Mouse (Mus musculus) midbrain, embryonic 14.5 days (tissue): ENCODE results near the gene Litaf. TPM values are rescaled to one million over a fixed set of nuclear protein-coding genes. Genes with fewer than 3 reads are reported as not detected.
"Not testable (repeated sequence)": the region's sequence is repeated elsewhere in the genome, so short reads cannot be mapped to it uniquely, and the experiment has no call there.

ENCODE experiments used
- ATAC-seq: fragments of 200-750 bp; cut with Nextera tagmentation; 2 replicates; pipeline ENCODE4 v1.8.0; 2017; ENCODE audit warnings: moderate number of reproducible peaks, moderate library complexity; ENCODE audit not compliant: low FRiP score, low TSS enrichment
- DNase-seq: peaks from one replicate; pipeline ENCODE4 v3.0.0-alpha.2; 2015
- H3K27ac ChIP-seq: fragments of 300-500 bp; sonication (generic); replicated peaks from 2 replicates; pipeline ENCODE4 v1.5.1; 2014; ENCODE audit warnings: mild to moderate bottlenecking, low read depth, low read length, moderate library complexity
- H3K27me3 ChIP-seq: fragments of 300-500 bp; sonication (generic); 2 replicates; pipeline ENCODE4 v1.6.1; 2014; ENCODE audit warnings: low read length, control low read depth, mixed read lengths; ENCODE audit not compliant: control insufficient read depth, insufficient read depth
- H3K36me3 ChIP-seq: fragments of 300-500 bp; sonication (generic); 2 replicates; pipeline ENCODE4 v1.6.1; 2014; ENCODE audit warnings: low read length, control low read depth; ENCODE audit not compliant: control insufficient read depth, insufficient read depth
- H3K4me1 ChIP-seq: fragments of 300-500 bp; sonication (generic); 2 replicates; pipeline ENCODE4 v1.6.1; 2014; ENCODE audit warnings: mild to moderate bottlenecking, antibody characterized with exemption, low read length, control low read depth; ENCODE audit not compliant: control insufficient read depth, insufficient read depth
- H3K4me2 ChIP-seq: fragments of 300-500 bp; sonication (generic); 2 replicates; pipeline ENCODE4 v1.6.1; 2014; ENCODE audit warnings: mild to moderate bottlenecking, low read length, moderate library complexity
- H3K4me3 ChIP-seq: fragments of 300-500 bp; sonication (generic); replicated peaks from 2 replicates; pipeline ENCODE4 v1.5.1; 2014; ENCODE audit warnings: low read depth, low read length
- H3K9ac ChIP-seq: fragments of 300-500 bp; sonication (generic); replicated peaks from 2 replicates; pipeline ENCODE4 v1.6.1; 2014; ENCODE audit warnings: mild to moderate bottlenecking, low read length, moderate library complexity
- H3K9me3 ChIP-seq: fragments of 300-500 bp; sonication (generic); 2 replicates; pipeline ENCODE4 v1.6.1; 2016; ENCODE audit warnings: low read length, control low read depth, mixed read lengths; ENCODE audit not compliant: control insufficient read depth
- WGBS: fragments of 180-500 bp; shearing (Covaris S2); extraction: QIAGEN DNeasy Blood & Tissue Kit; methylation state at CpG from one replicate; pipeline ENCODE4 v1.1.7; 2014; 5-methylcytosine and 5-hydroxymethylcytosine counted together
- polyA plus RNA-seq: library from polyadenylated mRNA; unstranded; fragments of >200 nt; fragmentation: Nextera tagmentation; extraction: Ambion mirVana; gene quantifications from 2 replicates; pipeline ENCODE4 v1.2.1, GENCODE M21; 2014

The Litaf gene
- polyA plus RNA-seq, 1 experiment from 2014 or later = 32.0 TPM

- WGBS = 79% methylated on average over 5 of the region's 5 CpGs
Measured at GRCm38 (mm10) chr16:10969342-10969741, 96.6 kb downstream of the Litaf start.

DNA sequence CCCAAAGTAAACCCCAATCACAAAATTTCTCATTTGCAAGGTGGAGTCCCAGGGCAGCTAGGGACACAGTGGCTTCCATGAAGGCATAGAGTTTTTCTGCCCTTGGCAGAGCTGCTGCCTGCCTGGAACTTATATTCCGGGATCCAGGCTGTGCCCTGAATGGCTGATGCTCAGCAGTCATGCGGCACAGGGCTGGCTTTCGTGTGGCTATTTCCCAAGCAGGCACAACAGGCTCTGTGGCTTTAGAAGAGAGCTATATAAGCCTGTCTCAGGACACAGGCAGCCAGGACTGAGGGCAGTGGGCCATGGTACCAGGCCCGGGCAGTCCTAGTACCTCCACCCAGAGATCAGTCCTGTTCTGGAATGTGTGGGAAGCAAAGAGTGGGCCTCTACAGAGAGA lies 97.7 kb downstream of the Litaf start:
- WGBS = 89% methylated on average over 4 of the region's 4 CpGs
- Histone ChIP-seq H3K27ac (no peak overlapping the region), H3K9me3 (no peaks in the 10 kb centered on the region), H3K4me1 (no peaks in the 10 kb centered on the region), H3K36me3 (no peaks in the 10 kb centered on the region), H3K9ac (no peak overlapping the region), H3K4me2 (no peak overlapping the region), H3K4me3 (no peak overlapping the region), H3K27me3 (no peaks in the 10 kb centered on the region)
- DNase-seq (no peak), ATAC-seq (no peak)

More at GRCm38 (mm10) chr16:10969342-10969741, 96.6 kb downstream of the Litaf start:
- H3K27me3 ChIP-seq = no peaks in the 10 kb centered on the region
- ATAC-seq (no peak), DNase-seq (no peak)
- H3K4me1 ChIP-seq = no peaks in the 10 kb centered on the region
- no peak overlapping the region for H3K4me2 ChIP-seq
- H3K9ac ChIP-seq = no peak overlapping the region
- H3K27ac ChIP-seq = no peak overlapping the region
- no peak overlapping the region for H3K4me3 ChIP-seq
- no peaks in the 10 kb centered on the region for H3K36me3 ChIP-seq
- H3K9me3 ChIP-seq = no peaks in the 10 kb centered on the region

GRCm38 (mm10) chr16:10967756-10968155 lies 98.2 kb downstream of the Litaf start:
- no peak overlapping the region for H3K9ac ChIP-seq
- WGBS = 94% methylated on average over 7 of the region's 7 CpGs
- H3K27me3 ChIP-seq = no peaks in the 10 kb centered on the region
- no peaks in the 10 kb centered on the region for H3K36me3 ChIP-seq
- H3K4me3 ChIP-seq = no peak overlapping the region
- H3K27ac ChIP-seq = no peak overlapping the region
- H3K9me3 ChIP-seq = no peaks in the 10 kb centered on the region
- ATAC-seq (no peak), DNase-seq (no peak)
- no peaks in the 10 kb centered on the region for H3K4me1 ChIP-seq
- H3K4me2 ChIP-seq = no peak overlapping the region

GRCm38 (mm10) chr16:10967013-10967412 lies 98.9 kb downstream of the Litaf start:
- no peak overlapping the region for H3K4me3 ChIP-seq
- H3K36me3 ChIP-seq = 0 out of 2 replicates have a peak, but pooled peaks cover 2% of the 10 kb centered on the region
- WGBS = 59% methylated on average over 6 of the region's 6 CpGs
- no peak overlapping the region for H3K9ac ChIP-seq
- no peaks in the 10 kb centered on the region for H3K4me1 ChIP-seq
- no peak for ATAC-seq
- no peak overlapping the region for H3K4me2 ChIP-seq
- no peak overlapping the region for H3K27ac ChIP-seq
- no peaks in the 10 kb centered on the region for H3K9me3 ChIP-seq
- DNase-seq = no peak
- no peaks in the 10 kb centered on the region for H3K27me3 ChIP-seq

- 85% methylated on average over 2 of the region's 2 CpGs for WGBS
- H3K27me3 ChIP-seq = no peaks in the 10 kb centered on the region
- H3K36me3 ChIP-seq = 0 out of 2 replicates have a peak, but pooled peaks cover 5% of the 10 kb centered on the region
- ATAC-seq = no peak
- DNase-seq = no peak
- H3K4me1 ChIP-seq = no peaks in the 10 kb centered on the region
- H3K9me3 ChIP-seq = no peaks in the 10 kb centered on the region
- H3K4me2 ChIP-seq = no peak overlapping the region
- H3K4me3 ChIP-seq = no peak overlapping the region
- no peak overlapping the region for H3K9ac ChIP-seq
- H3K27ac ChIP-seq = no peak overlapping the region
Measured at GRCm38 (mm10) chr16:10965034-10965433, 100.9 kb downstream of the Litaf start.

DNA sequence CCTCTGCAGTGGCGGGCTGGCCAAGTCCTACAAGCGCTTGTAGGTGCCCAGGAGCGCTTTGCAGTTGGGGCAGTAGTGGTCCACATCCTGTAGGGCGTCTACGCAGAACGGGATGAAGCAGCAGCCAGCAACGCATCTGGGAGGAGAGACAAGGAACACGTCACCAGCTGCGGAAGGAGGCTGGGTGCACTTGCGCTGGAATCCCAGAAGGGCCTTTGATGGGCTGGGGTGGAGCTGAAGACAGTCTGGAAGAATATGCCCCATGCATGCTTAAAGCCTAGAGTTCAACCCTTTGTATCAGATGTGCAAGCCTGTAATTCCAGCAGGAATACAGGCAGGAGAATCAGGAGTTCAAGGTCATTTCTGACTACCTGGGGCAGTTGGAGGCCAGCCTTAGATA lies 105.0 kb downstream of the Litaf start:
- no peak overlapping the region for H3K27ac ChIP-seq
- H3K9ac ChIP-seq = no peak overlapping the region
- H3K4me1 ChIP-seq = peaks cover 9% of the 10 kb centered on the region; the same call in 1 of the 2 replicates
- WGBS = 96% methylated on average over 10 of the region's 10 CpGs
- no peak overlapping the region for H3K4me3 ChIP-seq
- no peaks in the 10 kb centered on the region for H3K27me3 ChIP-seq
- H3K36me3 ChIP-seq = 0 out of 2 replicates have a peak, but pooled peaks cover 5% of the 10 kb centered on the region
- no peak overlapping the region for H3K4me2 ChIP-seq
- DNase-seq (no peak), ATAC-seq (no peak)
- no peaks in the 10 kb centered on the region for H3K9me3 ChIP-seq

DNA sequence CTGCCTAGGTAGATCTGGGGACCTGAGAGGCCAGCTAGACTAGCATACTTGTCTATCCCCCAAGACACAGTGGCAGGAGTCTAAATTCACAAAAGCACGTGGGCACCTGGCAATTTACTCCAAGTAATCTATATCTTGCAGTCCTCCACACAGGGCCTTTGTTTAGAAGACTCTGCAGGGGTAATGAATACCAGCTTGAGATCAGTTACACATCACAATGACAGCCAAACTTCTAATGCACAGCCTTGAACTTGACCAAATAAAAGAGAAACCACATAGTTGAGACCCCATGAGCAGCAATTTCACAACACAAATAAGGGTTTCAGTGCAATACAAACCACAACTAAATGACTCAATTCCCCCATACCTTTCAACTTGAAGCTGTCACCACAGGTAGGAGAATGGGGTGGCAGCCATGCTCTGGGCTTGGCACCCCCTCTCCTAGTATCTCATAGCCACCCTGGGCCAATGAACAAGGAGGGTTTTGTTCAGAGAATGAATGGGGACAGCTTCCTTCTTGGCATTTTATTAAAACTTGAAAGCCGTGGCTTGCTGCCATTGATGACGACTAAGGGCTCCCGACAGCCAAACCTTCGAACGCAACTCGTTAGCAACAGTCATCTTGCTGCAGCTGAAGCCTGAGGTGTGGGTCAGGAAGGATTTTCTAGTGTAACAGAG lies 107.1 kb downstream of the Litaf start:
- Histone ChIP-seq H3K36me3 (0 out of 2 replicates have a peak, but pooled peaks cover 5% of the 10 kb centered on the region), H3K27me3 (no peaks in the 10 kb centered on the region), H3K4me2 (no peak overlapping the region), H3K27ac (0 out of 2 replicates have a peak overlapping the region, but pooled peaks have one; percentile 20), H3K9ac (no peak overlapping the region), H3K4me3 (no peak overlapping the region), H3K4me1 (peaks cover 9% of the 10 kb centered on the region; the same call in 1 of the 2 replicates), H3K9me3 (no peaks in the 10 kb centered on the region)
- ATAC-seq (peak; percentile 27; the same call in 1 of the 2 replicates), DNase-seq (peak; percentile 67)
- WGBS = 46% methylated on average over 7 of the region's 7 CpGs

DNA sequence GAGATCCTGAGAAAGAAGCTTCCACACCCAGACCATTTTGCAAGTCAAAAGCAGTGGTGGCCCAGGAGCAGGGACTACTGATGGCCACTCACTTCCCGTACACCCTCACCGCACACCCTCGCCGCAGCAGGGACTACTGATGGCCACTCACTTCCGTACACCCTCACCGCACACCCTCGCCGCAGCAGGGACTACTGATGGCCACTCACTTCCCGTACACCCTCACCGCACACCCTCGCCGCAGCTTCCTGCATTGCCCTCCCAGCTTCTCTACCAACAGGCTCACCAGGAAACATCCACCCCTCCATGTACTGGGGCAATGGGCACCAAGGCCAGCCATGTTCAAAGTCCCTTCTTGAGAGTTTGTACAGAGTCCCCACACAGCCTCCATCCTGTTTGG lies 107.7 kb downstream of the Litaf start:
- H3K9me3 ChIP-seq, H3K4me1 ChIP-seq, H3K4me2 ChIP-seq, H3K9ac ChIP-seq, H3K36me3 ChIP-seq, DNase-seq, H3K27me3 ChIP-seq, ATAC-seq, H3K4me3 ChIP-seq: not testable (repeated sequence)
- 95% methylated on average over 12 of the region's 12 CpGs for WGBS
- H3K27ac ChIP-seq = 0 out of 2 replicates have a peak overlapping the region, but pooled peaks have one; percentile 28

DNA sequence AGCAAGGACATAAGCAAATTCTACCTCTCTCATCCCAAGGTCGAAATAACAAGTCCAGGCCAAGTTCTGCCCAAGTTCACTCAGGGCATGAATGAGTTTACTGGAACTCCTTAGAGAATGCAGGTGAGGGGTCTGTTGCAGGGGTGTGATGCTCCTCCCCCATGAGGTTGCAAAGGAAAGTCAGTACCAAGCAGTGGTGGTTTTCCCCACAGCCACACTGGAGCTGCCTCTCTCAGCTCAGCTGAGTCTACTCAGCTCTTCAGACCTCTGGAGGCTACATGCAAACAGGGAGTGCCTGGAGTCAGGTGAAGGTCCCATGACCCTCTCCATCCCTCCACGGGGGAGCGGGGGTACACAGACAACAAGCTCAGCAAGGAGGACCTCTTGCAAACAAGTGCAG lies 108.2 kb downstream of the Litaf start:
- H3K9ac ChIP-seq = no peak overlapping the region
- WGBS = 81% methylated on average over 3 of the region's 3 CpGs
- peaks cover 9% of the 10 kb centered on the region; the same call in 1 of the 2 replicates for H3K4me1 ChIP-seq
- 0 out of 2 replicates have a peak, but pooled peaks cover 5% of the 10 kb centered on the region for H3K36me3 ChIP-seq
- H3K27me3 ChIP-seq = no peaks in the 10 kb centered on the region
- H3K9me3 ChIP-seq = no peaks in the 10 kb centered on the region
- ATAC-seq (no peak), DNase-seq (no peak)
- peak overlapping the region; percentile 54; the same call in 1 of the 2 replicates for H3K27ac ChIP-seq
- no peak overlapping the region for H3K4me3 ChIP-seq
- H3K4me2 ChIP-seq = no peak overlapping the region
